Mouse (Mus musculus): ENCODE data around the gene Gzmg.
A peak's percentile ranks its signal among the peaks of the same experiment; 100 is the strongest.
"Not testable (repeated sequence)": the region's sequence is repeated elsewhere in the genome, so short reads cannot be mapped to it uniquely, and the experiment has no call there.

The Gzmg gene

DNA sequence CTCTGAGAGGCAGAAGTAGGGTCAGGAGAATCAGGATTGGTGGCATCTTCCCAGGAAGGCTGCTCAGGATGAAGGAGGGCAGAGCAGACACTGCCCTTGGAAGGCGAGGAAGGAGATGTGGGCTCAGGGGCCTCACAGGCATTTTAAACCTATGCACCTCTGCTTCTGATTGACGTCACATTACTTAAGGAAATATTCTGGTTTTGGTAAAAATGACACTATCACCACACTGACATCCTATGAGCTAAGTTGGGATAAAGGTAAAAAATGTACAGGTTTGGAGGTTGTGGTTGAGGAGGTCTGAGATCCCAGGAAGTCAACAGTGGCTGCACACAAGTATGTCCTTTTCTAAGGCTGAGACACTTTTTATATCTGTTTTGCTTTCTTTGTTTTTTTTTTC, at the start of gene Gzmg:
Gzmg (minus strand) TSS at position 101 of the 400 bp plus-strand sequence.
- DNase-seq: not testable (repeated sequence)

DNA sequence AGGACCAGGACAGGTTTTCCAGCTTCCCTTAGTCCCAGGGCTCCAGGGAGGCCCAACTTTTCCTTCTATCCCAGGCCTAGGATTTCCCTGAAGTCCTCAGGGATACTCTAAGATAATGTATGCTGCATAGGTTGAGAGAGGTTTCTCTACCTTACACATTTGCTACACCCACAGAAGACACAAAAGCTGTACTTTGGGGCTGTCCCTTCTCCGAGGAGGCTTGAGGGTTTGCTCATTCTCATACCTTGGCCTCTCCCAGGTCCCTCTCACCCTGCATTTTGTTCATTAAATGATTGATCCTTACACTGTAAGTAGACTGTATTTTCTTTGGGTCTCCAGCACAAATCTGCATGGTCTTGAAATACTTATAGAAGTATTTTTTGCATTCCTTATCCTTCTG, 46.2 kb upstream of the Gzmg start:
- no peak for DNase-seq

DNA sequence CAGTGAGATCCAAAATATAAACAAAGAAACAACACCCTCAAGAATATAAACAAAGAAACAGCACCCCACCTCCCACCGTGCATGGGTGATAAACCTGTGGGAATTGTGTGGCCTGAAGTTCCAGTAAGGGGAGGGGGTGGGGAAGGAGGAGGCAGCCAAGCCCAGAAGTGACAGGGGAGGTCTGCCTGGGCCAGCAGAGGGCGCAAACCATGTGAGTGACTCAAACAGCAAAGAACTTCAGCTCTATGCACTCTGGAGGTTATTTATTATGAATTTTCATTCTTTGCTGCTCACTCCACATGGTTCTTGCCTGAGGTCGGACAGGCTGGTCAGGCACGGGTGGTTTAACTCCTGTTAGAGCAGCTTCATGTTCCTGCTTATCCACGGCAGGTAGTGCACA, 45.6 kb upstream of the Gzmg start:
- peak; percentile 61 for DNase-seq

DNA sequence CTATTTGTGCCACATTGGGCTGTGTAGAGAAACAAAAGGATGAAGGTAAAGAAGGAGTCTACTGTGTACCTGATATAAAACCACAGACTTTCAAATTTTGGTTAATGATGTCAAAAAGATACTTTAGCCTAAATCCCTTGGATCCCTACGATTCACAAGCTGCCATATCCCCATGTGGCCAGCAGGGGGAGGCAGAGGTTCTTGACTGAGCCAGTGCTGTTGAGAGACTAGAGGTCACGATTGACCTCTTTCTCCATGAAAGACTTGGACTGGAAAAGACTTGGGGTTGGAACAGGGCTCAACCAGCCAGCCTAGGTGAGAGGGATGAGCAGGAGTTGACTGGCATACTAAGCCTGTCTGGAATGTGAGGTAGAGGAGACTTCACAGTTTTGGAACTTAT, 44.6 kb upstream of the Gzmg start:
- peak; percentile 80 for DNase-seq

DNA sequence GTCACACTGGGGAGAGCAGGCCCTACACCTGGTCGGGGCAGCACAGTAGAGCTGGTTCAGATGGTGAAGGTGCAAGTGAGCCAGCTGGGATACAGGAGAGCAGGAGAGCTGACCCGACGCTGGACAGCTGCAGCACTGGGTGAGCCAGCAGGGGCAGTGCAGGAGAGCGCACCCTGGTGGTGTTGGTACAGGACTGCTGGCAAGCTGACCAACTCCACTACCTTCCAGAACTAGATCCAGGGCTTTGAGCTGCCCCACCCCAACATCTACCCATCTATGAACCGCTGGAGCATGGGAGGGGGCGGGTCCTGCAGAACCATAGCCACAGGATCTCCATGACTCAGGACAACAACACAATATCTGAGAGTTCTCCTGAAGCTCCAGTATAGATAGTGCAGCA, 27.6 kb upstream of the Gzmg start:
- no peak for DNase-seq

DNA sequence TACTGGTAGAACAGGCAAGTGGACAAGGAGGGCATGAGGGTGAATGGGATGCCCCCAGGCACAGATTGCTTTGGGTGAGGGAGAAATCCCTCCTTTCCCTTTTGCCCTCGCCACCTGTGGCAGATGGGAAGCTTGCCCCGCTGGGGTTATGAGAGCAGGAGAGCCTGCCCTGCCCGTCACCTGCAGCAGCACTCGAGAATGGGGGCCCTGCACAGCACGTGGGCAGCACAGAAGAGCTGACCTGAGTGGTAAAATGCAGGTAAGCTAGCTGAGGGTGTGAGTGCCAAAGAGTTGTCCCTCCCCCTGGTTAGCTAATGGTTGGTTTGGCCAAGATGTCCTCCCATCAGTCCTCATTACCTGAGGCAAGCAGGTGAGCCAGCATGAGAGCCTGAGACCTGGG, 27.1 kb upstream of the Gzmg start:
- no peak for DNase-seq

DNA sequence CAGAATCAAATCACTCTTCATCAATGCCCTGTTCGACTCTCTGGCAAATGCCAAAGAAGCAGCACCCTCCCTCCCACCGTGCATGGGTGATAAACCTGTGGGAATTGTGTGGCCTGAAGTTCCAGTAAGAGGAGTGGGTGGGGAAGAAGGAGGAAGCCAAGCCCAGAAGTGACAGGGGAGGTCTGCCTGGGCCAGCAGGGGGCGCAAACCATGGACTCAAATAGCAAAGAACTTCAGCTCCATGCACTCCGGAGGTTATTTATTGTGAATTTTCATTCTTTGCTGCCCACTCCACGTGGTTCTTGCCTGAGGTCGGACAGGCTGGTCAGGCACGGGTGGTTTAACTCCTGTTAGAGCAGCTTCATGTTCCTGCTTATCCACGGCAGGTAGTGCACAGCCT, 18.3 kb upstream of the Gzmg start:
- peak; percentile 69 for DNase-seq

DNA sequence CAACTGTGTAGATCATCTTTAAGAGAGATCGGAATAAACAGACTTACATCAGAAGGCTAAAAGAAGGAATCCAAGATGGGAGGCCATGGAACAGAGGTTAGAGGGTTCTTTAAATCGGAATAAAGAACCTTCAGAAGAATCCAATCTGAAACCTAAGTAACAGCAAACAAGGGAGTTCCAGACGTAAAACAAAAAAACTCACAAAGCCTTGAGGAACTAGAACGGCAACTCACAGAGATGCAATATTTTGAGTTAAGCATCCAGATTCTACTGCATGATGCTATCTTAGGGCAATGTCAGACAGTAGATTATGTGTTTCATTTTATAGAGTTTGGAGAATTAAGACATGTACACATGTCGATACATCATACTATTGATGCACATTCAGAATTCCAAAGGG, 15.1 kb upstream of the Gzmg start, which contains the start of gene Gzmn:
Gzmn (minus strand) TSS at position 101 of the 400 bp plus-strand sequence.
- DNase-seq: no peak

DNA sequence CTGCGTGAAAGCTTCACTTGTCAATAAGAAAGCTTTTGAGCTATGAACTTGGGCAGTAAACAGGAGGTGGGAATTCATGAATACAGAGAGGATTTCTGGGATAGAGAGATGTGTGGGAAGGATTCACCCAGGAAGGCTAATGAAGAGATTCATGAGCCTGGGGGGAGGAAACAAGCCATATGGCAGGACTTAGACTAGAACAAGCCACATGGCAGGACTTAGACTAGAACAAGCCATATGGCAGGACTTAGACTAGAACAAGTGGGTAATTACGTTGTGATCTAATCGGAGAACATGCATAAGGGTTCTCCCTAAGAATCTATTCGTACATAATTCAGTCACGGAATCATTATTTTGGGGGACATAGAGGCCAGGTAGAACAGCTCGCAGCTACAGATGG, 14.0 kb upstream of the Gzmg start:
- no peak for DNase-seq

DNA sequence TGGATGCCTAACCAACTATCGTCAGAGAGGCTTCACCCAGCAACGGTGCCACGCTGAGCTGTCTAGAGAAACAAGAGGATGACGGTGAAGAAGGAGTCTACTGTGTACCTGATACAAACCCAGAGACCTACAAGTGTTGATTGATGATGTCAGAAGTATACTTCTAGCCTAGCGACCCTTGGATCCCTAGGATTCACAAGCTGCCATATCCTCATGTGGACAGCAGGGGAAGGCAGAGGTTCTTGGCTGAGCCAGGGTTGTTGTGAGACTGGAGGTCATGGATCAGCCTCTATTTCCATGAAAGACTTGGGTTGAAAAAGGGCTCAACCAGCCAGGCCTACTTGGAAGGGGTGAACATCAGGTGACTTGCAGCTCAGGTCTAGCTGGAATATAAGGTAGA, 13.4 kb upstream of the Gzmg start:
- no peak for DNase-seq

DNA sequence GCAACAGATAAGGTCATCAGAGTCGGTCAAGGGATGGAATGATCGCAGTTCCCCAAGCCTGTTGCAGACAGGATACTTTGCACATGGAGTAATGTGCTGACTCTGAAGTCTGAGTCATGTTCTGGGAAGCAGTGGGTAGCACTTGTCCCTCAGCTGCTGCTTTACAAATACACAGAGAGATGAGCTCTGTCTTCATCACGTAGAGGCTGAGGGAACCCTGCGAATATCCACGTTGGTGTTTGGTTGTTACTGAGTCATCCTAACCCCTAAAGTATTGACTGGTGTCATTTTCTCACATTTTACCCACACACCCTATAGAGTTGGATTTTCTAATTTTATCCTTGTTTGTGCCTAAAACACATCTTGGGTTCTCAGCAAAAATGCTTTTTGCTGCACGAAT, 8.6 kb upstream of the Gzmg start:
- no peak for DNase-seq

DNA sequence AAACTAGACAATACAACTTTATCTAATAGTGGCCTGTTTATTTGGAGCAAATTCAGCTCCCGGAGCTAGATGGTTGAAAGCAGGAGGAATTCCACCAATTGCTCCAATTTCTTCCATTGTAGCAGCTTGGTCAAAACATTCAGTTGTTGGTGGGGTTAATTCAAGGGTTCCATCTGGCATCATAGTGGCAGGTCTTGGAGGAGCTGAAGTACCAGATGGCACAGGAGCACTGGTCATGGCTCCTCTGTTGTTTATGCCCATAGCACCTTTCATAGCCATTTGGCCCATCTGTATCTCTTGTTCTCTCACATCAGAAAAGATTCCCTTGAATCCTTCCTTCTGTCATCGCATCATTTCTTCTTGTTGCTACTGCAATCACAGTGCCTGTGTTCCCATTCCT, 2.7 kb upstream of the Gzmg start:
- DNase-seq: no peak

DNA sequence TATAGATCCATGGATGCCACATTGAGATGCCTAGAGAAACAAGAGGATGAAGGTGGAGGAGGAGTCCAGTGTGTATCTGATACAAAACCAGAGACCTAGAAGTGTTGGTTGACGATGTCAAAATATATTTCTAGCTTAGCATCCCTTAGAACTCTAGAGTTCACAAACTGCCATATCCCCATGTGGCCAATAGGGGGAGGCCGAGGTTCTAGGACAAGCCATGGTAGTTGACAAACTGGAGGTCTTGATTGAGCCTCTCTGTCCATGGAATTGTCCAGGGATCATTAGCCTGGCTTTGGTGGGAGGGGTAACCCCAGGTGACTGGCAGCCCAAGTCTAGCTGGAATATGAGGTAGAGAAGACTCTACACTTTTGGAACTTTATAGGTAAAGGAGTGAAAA, 4.0 kb downstream of the Gzmg start:
- no peak for DNase-seq

DNA sequence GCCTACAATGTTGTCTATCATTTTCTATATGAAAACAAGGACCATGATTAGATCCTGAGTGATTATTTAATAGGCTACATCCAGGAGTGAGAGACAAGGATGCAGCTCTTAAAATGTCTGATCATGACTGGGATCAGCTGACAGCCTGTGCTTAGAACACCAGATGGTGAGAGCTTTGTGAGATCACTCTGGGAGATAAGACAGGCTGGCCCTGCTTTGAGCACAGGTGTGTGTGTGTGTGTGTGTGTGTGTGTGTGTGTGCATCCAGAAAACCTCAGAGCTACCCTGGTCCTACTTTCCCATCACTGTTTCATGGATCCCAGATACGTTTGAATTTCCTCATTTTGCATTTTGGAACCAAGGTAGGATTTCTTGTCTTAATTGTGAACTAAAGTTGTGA, 25.7 kb downstream of the Gzmg start:
- not testable (repeated sequence) for DNase-seq

DNA sequence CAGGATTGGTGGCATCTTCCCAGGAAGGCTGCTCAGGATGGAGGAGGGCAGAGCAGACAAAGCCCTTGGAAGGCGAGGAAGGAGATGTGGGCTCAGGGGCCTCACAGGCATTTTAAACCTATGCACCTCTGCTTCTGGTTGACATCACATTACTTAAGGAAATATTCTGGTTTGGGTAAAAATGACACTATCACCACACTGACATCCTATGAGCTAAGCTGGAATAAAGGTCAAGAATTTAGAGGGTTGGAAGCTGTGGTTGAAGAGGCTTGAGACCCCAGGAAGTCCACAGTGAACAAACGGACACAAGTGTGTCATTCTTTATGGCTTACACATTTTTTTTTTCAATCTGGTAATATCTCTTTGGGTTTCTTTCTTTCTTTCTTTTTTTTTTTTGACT, 26.9 kb downstream of the Gzmg start, which contains the start of gene Gzmd:
Gzmd (minus strand) TSS at position 101 of the 400 bp plus-strand sequence.
- DNase-seq: not testable (repeated sequence)

DNA sequence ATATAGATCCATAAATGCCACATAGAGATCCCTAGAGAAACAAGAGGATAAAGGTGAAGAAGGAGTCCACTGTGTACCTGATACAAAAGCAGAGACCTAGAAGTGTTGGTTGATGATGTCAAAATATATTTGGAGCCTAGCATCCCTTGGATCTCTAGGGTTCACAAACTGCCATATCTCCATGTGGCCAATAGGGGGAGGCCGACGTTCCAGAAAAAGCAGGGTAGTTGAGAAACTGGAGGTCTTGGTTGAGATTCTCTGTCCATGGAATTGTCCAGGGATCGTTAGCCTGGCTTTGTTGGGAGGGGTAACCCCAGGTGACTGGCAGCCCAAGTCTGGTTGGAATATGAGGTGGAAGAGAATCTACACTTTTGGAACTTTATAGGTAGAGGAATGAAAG, 31.0 kb downstream of the Gzmg start:
- no peak for DNase-seq

DNA sequence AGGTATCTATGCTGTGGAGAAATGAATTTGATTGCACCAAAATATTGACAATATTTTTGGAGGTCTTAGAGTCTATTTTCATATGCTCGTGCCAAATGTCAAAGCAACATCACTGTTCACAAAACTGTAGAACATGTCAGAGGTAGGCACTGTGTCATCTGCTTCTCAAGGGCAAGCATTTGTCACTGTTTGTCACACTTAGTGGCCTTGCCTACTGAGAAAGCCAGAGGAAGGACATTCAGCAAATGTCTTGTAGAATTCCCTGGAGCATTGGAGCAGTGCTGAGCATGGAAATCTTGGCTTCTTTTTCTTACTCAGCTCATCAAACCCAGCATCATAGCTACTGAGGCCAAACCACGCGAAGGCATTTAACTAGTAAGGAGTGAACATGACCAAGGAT, 35.9 kb downstream of the Gzmg start:
- no peak for DNase-seq

DNA sequence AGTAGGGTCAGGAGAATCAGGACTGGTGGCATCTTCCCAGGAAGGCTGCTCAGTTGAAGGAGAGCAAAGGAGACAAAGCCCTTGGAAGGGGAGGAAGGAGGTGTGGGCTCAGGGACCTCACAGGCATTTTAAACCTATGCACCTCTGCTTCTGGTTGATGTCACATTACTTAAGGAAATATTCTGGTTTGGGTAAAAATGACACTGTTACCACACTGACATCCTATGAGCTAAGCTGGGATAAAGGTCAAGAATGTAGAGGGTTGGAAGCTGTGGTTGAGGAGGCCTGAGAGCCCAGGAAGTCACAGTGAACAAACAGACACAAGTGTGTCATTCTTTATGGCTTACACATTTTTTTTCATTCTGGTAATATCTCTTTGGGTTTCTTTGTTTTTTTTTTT, 38.9 kb downstream of the Gzmg start, which contains the start of gene Gzme:
Gzme (minus strand) TSS at position 101 of the 400 bp plus-strand sequence.
- no peak for DNase-seq

DNA sequence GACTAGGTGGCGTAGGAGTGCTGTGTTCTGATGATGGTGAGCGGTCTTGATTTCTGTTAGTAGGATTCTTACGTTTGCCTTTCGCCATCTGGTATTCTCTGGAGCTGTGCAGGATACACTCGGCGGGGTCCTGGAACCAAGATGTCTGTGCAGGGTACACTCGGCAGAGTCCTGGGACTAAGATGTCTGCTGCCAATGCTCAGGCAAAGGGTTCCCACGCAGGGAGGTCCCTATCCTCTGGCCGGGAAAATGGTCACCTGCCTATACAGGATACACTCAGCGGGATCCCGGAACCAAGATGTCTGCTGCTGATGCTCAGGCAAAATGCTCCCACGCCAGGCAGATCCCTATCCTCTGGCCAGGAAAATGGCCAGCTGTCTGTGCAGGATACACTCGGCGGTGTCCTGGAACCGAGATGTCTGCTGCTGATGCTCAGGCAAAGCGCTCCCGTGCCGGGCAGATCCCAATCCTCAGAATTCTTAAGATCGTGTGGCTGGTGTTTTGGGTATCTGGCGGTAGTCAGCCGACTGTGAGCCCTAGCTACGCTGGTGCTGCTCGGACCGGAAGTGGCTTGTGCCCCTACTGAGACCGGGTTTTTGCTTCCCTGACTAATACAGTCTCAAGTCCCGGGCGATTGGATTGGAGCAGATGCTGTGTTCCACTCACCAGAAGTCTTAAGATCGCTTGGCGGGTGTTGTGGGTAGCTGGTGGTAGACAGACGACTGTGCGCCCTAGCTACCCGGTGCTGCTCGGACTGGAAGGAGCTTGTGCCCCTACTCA, 43.7 kb downstream of the Gzmg start:
- DNase-seq: not testable (repeated sequence)
